Mouse (Mus musculus) CH12F3 (cell line): ENCODE results near the gene Fgfr4.
"Not testable (repeated sequence)": the region's sequence is repeated elsewhere in the genome, so short reads cannot be mapped to it uniquely, and the experiment has no call there.

Experiments
- in situ Hi-C: fragments of 300-500 bp; cut with MboI; formaldehyde crosslinking; loops from 2 replicates; pipeline ENCODE4 v1.14.3; 2020; ENCODE audit warnings: low sequenced_read_pairs

Gene Fgfr4

DNA sequence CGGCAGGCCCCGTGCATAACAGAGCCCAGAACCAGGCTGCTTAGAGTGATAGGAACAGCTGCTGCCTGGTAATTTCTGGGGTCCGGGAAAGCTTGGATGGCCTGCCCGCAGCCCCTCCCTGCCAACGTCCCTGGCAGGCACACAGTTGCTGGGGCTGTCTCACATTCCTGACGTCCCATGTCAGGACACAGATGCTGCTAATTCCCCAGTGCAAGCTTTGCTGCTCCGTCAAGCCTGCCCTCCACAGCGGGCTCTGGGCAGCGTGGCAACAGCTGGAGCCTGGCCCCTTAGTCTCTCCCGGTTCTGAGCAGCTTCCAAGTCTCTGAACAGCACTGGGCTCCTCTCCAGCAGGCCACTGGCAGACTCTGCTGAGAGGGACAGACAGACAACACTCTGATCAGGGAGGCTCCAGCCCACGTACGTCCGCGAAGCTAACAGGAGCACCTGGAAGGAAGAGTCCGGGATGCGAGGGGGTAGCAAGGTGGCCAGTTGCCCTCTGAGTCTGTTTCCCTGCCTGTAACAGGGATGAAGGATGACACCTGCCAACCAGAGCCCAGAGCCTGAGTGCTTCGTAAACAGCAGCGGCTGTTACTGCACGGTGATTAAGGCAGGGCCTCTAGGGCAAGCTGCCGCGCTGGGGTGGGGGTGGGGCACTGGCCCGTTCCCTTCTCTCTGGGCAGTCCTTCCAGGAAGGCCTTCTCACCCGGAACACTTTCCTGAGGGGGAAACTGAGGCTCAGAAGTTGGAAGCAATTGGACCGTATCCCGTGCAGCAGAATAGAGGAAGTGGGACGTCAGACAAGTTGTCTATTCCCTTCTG lies 19.3 kb downstream of the Fgfr4 start:
- in situ Hi-C loops, result loop anchor here (10.0 kb wide), 1 partner anchor 377 kb away; no protein-coding TSS in a partner anchor

- in situ Hi-C loops, result loop anchor here (10.0 kb wide), 1 partner anchor 378 kb away; no protein-coding TSS in a partner anchor
Measured at GRCm38 (mm10) chr13:55172336-55172770, 19.9 kb downstream of the Fgfr4 start.

GRCm38 (mm10) chr13:55174347-55174746 lies 21.9 kb downstream of the Fgfr4 start:
- in situ Hi-C loops, result loop anchor here (10.0 kb wide), 1 partner anchor 380 kb away; no protein-coding TSS in a partner anchor

GRCm38 (mm10) chr13:55176265-55176664 lies 23.8 kb downstream of the Fgfr4 start:
- in situ Hi-C loops, result loop anchor here (10.0 kb wide), 1 partner anchor 381 kb away; no protein-coding TSS in a partner anchor

DNA sequence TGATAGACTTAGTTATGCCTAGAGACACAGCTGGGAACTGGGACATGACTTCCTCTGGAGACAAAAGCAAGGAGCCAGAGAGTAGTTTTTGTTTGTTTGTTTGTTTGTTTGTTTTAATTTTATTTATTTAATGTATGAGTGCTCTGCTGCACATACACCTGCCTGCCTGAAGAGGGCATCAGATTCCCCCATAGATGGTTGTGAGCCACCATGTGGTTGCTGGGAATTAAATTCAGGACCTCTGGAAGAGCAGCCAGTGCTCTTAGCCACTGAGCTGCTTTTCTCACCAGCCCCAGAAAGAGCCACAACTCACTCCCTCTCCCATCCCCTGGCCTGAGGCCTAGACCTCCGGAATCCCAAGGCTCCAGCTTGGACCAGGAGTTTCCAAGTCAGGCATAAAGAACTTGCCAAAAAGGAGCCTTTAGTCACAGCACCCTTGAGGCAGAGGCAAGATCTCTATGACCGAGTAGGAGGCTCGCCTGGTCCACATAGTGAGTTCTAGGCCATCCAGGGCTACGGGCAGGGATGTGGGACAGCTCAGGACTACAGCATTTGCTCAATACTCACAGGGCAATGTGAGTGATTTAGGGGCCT lies 25.6 kb downstream of the Fgfr4 start:
- in situ Hi-C loops, result loop anchor here (10.0 kb wide), 1 partner anchor 383 kb away; no protein-coding TSS in a partner anchor

- in situ Hi-C loops, result loop anchor here (10.0 kb wide), 1 partner anchor 384 kb away; no protein-coding TSS in a partner anchor
Measured at GRCm38 (mm10) chr13:55178556-55178955, 26.1 kb downstream of the Fgfr4 start.

DNA sequence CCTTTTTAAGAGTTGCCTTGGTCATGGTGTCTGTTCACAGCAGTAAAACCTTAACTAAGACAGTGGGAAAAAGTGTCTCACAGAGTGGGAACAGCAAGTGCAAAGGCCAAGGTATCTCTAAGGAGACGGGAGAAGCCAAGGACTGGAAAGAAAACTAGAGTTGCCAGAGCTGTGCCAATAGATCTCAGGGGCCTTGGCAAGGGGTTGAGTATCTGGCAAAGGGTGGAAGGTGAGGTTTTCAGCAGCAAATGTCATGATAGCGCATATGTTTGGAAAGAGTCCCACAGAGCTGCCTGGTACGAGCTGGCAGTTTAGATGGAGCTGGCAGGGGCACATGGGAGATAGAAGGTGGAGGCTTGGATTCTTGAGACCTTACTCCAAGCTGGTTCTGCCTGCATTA lies 27.2 kb downstream of the Fgfr4 start:
- in situ Hi-C loops, result loop anchor here (10.0 kb wide), 1 partner anchor 385 kb away; no protein-coding TSS in a partner anchor

- in situ Hi-C loops, result no loop called here
Measured at GRCm38 (mm10) chr13:55181786-55182172, 29.3 kb downstream of the Fgfr4 start.

GRCm38 (mm10) chr13:55182173-55182894 lies 29.9 kb downstream of the Fgfr4 start:
- in situ Hi-C loops, result no loop called here

DNA sequence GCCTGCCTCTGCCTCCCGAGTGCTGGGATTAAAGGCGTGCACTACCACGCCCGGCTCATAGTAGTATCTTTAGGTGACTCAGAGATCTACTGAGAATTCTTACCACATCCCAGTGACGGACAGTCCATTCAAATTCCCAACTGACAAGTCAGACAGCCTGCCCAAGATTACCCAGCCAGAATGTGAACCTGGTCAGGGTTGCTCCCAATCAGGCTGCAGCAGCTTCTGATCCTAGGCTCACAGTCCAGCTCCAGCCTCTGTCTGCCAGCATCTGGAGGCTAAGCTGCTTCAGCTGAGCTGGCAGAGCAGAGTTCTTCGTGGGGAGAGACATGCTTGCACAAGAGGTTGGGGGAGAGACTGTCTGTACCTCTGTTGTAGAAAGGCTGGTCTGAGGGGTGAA lies 30.9 kb downstream of the Fgfr4 start:
- in situ Hi-C loops, result no loop called here

GRCm38 (mm10) chr13:55187062-55187461 lies 34.6 kb downstream of the Fgfr4 start:
- in situ Hi-C loops, result not testable (repeated sequence)

DNA sequence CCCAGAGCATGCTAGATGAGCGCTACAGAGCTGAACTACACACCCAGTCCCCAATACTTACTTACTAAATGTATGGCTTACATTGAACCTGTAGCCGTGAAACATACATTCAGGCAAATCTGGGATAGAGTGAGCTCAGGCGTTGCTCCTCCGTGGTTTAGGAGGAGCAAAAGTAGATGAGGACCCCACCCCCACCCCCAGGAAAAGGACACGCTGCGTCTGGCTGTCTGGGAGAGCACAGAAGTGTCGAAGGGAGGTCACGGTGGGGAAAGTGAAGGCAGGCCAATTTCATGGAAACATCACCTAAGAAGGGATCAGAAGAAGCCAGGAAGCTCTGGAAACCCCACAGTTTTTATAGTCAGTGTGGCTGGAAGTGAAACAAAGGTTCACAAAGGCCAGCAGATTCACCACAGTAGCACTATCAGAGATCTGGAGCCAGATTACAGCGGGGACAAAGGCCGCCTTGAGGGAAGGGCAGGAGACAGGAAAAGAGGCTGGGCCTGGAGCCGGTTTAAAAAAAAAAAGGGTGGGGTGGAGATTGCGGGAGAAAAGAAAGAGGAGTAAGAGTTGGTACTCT lies 37.2 kb downstream of the Fgfr4 start:
- in situ Hi-C loops, result no loop called here

DNA sequence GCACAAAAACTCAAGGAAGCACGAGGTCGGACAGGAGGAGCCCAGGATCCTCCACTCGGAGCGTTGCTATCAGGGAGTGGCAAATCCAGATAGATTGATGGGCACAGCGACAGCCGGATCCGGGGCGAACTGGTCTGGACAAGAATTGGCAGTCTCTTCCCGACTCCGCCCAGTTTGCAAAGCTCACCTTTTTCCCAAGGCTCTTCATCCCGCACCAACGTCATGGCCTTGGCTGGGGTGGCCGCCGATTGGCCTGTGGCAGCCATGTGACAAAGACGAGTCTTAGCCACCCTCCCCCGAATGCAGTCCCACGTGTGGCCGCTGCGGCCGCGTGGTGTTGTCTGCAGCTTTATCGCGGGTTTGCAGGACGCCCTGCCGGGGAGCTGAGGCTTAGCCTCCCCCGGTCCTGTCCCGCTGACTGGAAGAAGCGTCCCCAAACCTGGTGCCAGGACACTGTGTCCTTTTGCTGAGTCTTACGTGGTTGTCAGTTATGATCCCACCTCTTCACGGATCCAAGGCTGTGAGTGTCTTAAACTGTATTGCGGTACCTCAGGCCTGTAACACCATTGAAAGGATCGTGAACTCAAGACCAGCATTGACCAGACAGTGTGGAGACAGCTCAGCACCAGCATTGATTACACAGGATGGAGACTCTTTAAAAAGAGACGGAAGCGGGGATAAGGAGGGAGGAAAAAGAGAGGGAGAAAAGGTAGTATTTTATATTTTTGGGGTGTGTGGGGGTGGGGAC lies 37.9 kb downstream of the Fgfr4 start:
- in situ Hi-C loops, result no loop called here

GRCm38 (mm10) chr13:55191535-55191934 lies 39.1 kb downstream of the Fgfr4 start:
- in situ Hi-C loops, result no loop called here

- in situ Hi-C loops, result not testable (repeated sequence)
Measured at GRCm38 (mm10) chr13:55202758-55203157, 50.3 kb downstream of the Fgfr4 start.

GRCm38 (mm10) chr13:55203740-55204139 lies 51.3 kb downstream of the Fgfr4 start:
- in situ Hi-C loops, result no loop called here

GRCm38 (mm10) chr13:55204667-55205389 lies 52.4 kb downstream of the Fgfr4 start:
- in situ Hi-C loops, result no loop called here

GRCm38 (mm10) chr13:55205448-55206205 lies 53.2 kb downstream of the Fgfr4 start:
- in situ Hi-C loops, result no loop called here
